Mouse (Mus musculus) natural killer cell, adult 2 months (primary cell): ENCODE measurements at regions not wholly inside any gene's neighbourhood (a gene's known extent, or its start where the extent isn't known, plus 50 kb on each side); places are given as distances from the start of the nearest gene placed in this dataset.

Experiments
- DNase-seq, 2 experiments: peaks; one replicate each; pipeline ENCODE4 v3.0.0; 2022; ENCODE audit warnings: low spot score in 2 of 2

DNA sequence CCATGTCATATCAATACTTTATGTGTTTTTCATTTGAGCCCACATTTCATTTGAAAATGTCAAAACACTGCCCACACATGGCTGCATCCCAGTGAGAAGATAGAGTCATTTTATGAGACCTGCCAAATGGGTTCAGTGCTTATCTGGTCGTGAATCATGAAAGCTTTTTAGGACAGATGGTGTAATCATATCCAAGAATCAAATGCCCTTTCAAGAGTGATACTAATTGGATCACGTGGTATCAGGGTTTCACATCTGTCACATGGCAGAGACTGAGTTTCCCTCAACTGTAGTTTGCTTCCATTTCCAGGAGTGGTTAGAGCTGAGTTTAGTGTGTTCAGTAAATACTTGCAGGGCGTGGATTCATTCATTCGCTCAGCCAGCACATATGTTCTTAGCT, 87.2 kb upstream of the Agbl1 start:
- DNase-seq: no peak

DNA sequence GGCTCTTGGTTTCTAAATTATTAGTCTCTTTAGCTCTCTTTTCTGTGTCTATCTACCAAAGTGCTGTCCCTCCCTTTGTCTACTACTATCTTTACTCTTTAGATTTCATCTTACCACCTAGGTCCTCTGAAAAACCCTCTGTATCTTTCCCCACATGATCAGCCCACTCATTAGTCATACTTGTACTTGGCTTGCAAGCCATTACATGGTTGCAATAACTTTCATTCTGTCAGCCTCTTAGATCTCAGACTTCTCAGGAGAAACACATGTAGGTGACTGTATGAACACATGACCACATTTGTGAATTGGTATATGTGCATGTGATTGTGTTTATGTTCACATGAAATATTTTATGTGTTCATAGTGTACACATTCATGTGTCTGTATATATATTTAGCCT, 83.3 kb upstream of the Agbl1 start:
- DNase-seq: no peak

DNA sequence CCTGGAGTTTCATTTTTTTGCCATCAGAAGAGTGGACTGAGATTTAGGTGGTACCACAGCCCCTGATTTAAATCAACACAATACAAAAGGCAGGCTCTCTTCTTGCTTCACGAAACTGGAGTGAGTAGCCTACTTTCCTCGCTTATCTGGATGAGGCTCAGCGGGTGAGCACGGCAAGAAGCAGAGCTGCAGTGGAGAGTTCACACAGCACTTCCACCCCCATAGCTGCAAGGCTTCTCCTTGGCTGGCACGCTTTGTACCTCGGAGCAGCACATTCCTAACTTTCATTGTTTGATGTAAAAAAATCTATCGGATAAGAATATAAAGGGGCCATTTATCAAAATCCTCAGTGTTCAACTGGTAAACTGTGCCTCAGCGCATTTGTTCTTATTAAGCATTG, 72.8 kb upstream of the Agbl1 start:
- DNase-seq: no peak

DNA sequence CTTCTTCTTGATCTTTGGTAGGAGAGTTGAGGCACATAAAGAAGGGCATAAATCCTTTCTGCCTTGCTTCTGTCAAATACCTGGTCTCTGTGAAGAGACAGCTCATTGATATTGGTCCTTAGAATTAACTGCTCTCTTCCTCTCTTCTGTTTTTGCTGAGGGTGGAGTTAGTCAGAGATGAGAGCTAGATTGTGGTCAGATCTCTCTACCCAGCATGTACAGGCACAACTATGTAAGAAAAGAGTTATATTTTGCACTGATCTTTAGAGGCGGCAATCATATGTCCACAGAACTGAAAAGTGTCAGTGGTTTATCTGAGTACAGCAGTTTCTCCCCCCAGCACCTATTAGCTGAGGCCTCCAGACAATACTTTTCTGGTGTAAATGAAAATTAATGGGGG, 65.5 kb upstream of the Agbl1 start:
- no peak for DNase-seq

DNA sequence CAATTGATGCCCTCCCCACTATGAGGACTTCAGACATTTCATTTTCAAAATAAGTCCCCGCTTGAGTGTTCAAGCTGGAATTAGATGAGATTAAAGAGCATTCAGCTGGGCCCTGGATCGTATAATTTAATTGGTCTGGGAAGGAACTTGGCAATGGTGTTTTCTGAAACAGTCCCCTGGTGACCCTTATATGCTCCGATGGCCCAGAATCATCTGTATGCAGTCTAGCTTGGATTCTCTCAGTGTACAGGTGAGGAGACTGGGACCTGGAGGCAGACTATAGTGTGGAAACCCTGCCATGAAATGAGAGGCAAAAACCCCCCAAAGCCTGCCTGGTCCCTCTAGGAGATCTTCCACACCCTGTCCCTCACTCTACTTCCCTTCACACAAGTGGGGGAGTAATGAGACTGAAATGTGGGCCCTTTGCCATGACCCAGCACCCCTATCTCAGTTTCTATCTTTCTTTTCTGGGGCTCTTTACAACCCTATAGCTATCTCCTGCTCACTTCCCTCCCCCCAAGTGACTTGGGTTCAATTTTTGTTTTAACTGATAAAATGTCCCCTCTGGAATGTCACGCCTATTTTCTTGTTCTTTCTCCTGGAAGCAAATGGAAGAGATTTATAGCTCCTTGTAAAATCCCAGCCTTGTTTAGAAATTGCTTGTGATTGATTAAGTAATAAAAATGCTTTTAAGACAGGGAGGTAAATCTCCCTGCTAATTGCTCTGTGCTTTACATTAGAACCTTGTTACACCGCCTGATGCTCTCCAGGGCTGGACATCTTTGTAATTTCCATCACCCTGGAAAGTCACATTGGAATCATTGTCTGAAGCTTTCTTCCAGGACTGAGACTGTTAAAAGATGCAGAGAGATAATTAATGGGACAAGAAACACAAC, 64.7 kb upstream of the Agbl1 start:
- DNase-seq: no peak

DNA sequence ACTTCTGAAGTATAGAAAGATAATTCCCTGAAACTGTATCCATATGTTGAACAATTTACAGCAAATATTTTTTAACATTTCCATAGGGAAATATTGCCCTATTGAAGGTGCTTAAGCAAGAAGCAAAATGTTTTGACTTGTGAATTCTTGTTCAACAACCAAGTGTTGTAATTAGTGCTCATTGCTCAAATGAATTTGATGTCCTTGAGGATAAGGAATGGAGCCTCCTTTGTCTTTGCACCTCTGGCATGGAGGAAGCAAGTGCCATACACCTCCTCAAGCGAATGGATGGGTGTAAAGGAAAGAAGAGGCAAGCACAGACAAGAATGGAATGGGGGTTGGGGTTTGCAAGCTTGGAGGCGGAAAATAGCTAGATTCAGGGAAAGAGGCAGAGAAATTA, 59.2 kb upstream of the Agbl1 start:
- no peak for DNase-seq

DNA sequence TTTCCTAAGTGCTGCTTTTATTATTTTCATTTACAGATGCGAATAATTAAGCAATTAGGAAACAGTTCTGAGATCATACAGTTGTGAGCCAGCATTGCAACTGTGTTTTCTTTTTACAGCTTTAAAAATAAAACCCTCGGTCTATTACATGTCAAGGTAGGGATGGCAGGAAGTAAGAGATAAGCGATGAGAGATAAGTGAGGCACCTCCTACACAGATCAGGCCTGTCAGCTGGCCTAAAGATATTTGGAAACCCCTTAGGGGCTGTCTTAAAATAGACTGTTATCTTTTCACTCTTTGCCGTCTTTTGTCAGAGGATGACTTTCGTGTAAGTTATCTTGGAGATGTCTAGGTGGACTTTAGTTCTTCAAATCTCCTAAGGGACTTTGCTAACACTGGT, 53.5 kb upstream of the Agbl1 start:
- no peak for DNase-seq

DNA sequence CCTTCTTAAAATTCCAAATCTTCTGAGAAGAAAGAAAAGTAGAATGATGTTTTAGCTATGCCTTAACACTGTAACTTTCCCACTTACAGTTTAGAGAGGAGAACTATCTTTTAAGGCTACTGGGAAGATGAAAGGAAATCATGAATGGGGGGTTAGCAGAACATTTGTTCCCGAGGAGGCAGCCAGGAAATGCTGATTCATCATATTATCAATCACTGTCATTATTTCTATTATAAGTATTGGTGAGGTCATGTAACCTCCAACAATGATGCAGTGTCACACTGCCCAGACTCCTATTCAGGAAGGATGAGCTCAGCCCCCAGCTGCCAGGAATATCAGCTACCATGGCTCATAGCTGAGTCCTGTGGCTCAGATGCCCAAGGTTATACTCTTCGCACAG, 52.3 kb upstream of the Agbl1 start:
- no peak for DNase-seq
